Mouse (Mus musculus) lung, postnatal 0 days (tissue): ENCODE measurements around the gene Mrvi1. TPM values are rescaled to one million over a fixed set of nuclear protein-coding genes. Genes with fewer than 3 reads are reported as not detected.
A peak's percentile ranks its signal among the peaks of the same experiment; 100 is the strongest.

ENCODE experiments used
- ATAC-seq: fragments of 200-750 bp; cut with Nextera tagmentation; 2 replicates; pipeline ENCODE4 v1.8.0; 2017; ENCODE audit warnings: moderate library complexity
- DNase-seq: peaks from one replicate; pipeline ENCODE4 v3.0.0-alpha.2; 2016; ENCODE audit warnings: low spot score
- H3K27ac ChIP-seq: fragments of 300-500 bp; sonication (generic); 2 replicates; pipeline ENCODE4 v1.5.1; 2014; ENCODE audit warnings: antibody characterized with exemption, mild to moderate bottlenecking, low read length, mixed read lengths
- H3K27me3 ChIP-seq: fragments of 300-500 bp; sonication (generic); replicated peaks from 2 replicates; pipeline ENCODE4 v1.6.1; 2014; ENCODE audit warnings: low read length, mixed read lengths; ENCODE audit not compliant: insufficient read depth
- H3K36me3 ChIP-seq: fragments of 300-500 bp; sonication (generic); 2 replicates; pipeline ENCODE4 v1.6.1; 2014; ENCODE audit warnings: low read length, mixed read lengths; ENCODE audit not compliant: insufficient read depth
- H3K4me1 ChIP-seq: fragments of 300-500 bp; sonication (generic); 2 replicates; pipeline ENCODE4 v1.6.1; 2014; ENCODE audit warnings: antibody characterized with exemption, low read depth, low read length, mixed read lengths; ENCODE audit not compliant: insufficient read depth
- H3K4me2 ChIP-seq: fragments of 300-500 bp; sonication (generic); replicated peaks from 2 replicates; pipeline ENCODE4 v1.6.1; 2014; ENCODE audit warnings: low read depth, mild to moderate bottlenecking, low read length, moderate library complexity, mixed read lengths
- H3K4me3 ChIP-seq: fragments of 300-500 bp; sonication (generic); 2 replicates; pipeline ENCODE4 v1.5.1; 2014; ENCODE audit warnings: low read depth, low read length
- H3K9ac ChIP-seq: fragments of 300-500 bp; sonication (generic); replicated peaks from 2 replicates; pipeline ENCODE4 v1.6.1; 2014; ENCODE audit warnings: low read depth, mild to moderate bottlenecking
- H3K9me3 ChIP-seq: fragments of 300-500 bp; sonication (generic); 2 replicates; pipeline ENCODE4 v1.6.1; 2016; ENCODE audit warnings: low read length, mixed read lengths
- CTCF ChIP-seq: IDR thresholded peaks from 2 replicates; pipeline ENCODE4 v1.5.1; 2016; ENCODE audit warnings: antibody characterized with exemption, mild to moderate bottlenecking
- EP300 ChIP-seq: IDR thresholded peaks from 2 replicates; pipeline ENCODE4 v1.6.1; 2016; ENCODE audit warnings: antibody characterized with exemption, mild to moderate bottlenecking, control low read depth
- WGBS: fragments of 180-500 bp; shearing (Covaris S2); extraction: QIAGEN DNeasy Blood & Tissue Kit; methylation state at CpG from one replicate; pipeline ENCODE4 v1.1.7; 2014; 5-methylcytosine and 5-hydroxymethylcytosine counted together
- polyA plus RNA-seq: library from polyadenylated mRNA; unstranded; fragments of >200 nt; fragmentation: Nextera tagmentation; extraction: Ambion mirVana; gene quantifications from 2 replicates; pipeline ENCODE4 v1.2.1, GENCODE M21; 2015

Gene Mrvi1
- polyA plus RNA-seq, 1 experiment from 2014 or later: 1.8 TPM

DNA sequence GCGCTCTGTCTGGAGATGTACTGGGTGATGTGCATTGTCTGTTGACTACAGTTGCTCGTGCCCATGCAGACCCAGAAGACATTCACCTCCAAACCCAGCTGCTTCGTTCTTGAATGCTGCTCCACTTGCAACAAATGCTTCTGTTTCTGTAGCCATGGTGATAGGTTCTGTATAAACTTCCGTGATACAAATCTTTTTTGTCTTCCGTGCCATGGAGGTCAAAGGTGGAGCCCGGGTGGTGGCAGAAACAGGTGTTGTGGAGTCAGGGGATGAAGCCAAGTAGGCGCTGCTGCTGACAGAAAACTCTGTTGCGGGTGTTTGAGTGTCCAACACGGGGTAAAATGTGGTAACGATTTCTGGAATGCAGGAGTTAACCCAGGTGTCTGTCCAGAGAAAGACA, 128.7 kb downstream of the Mrvi1 start:
- 44% methylated on average over 10 of the region's 10 CpGs for WGBS
- TF ChIP-seq CTCF (no peak), EP300 (no peak)
- no peak overlapping the region for H3K27ac ChIP-seq

DNA sequence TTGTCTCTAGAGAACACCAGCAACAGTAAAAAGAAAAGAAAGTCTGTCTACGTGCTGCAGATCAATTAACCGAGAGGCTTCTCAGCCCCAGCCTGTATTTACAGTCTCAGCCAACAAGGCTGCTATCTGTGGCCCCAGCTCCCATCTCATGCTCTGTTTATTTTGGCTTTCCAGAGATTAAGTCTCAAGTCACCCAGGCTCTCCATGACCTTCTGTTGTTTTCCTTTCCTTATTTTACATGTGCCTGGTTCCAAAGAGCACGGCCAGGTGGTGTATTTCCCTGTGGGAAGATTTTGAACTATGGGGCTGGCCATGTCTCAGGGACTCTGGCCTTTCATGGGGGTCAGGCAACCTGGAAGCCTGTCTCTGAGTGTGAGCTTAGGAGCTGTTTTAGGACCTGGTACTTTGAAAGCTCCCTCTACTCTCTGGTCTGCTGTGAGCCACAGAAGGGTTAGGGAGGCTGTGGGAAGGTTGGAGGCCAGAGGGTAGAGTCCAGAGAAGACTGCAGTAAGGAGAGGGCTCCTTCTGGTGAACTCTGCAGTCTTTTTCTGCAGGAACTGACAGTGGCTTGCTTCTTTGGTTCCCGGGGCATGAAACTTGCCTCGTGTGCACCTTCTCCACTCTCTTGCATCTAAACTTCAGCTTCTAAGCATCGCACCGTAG, 130.6 kb downstream of the Mrvi1 start:
- Histone ChIP-seq H3K27ac (no peak overlapping the region), H3K4me3 (no peak overlapping the region), H3K4me2 (no peak overlapping the region), H3K27me3 (no peaks in the 10 kb centered on the region), H3K9ac (no peak overlapping the region), H3K36me3 (no peaks in the 10 kb centered on the region), H3K9me3 (no peaks in the 10 kb centered on the region), H3K4me1 (peaks cover 8% of the 10 kb centered on the region; the same call in 1 of the 2 replicates)
- ATAC-seq: no peak
- whole genome bisulfite sequencing: 62% methylated on average over 7 of the region's 7 CpGs
- DNase-seq: no peak
- no peak for TF ChIP-seq EP300
- TF ChIP-seq CTCF: no peak

More for the DNA sequence above, 128.7 kb downstream of the Mrvi1 start:
- Histone ChIP-seq H3K27me3 (no peaks in the 10 kb centered on the region), H3K4me3 (no peak overlapping the region), H3K4me2 (no peak overlapping the region), H3K36me3 (no peaks in the 10 kb centered on the region), H3K4me1 (peaks cover 8% of the 10 kb centered on the region; the same call in 1 of the 2 replicates), H3K9ac (no peak overlapping the region), H3K9me3 (no peaks in the 10 kb centered on the region)
- no peak for ATAC-seq
- no peak for DNase-seq

DNA sequence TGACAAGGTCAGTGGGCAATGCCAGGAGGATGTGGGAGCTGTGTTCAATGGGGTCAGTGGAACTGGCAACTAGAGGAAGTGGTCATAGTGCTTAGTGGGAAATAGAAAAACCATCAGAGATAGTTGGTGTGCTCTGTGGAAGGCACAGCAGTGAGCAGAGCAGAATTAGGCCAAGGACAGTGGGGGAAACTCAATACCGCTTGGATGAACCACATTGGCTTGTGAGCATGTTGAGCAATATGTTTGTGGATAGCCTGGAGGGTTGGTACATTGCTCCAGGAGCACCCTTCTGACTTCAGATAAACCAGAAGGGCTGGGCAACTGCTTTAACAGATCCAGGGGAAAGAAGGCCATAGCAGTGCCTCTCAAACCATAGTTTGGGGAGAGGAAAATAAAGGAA, 133.9 kb downstream of the Mrvi1 start:
- H3K9ac ChIP-seq: no peak overlapping the region
- WGBS: 74% methylated on average over 1 of the region's 1 CpGs
- DNase-seq: no peak
- ATAC-seq: no peak
- H3K36me3 ChIP-seq: no peaks in the 10 kb centered on the region
- H3K9me3 ChIP-seq: no peaks in the 10 kb centered on the region
- no peaks in the 10 kb centered on the region for H3K4me1 ChIP-seq
- H3K4me2 ChIP-seq: no peak overlapping the region
- TF ChIP-seq CTCF: no peak
- no peak for TF ChIP-seq EP300
- H3K4me3 ChIP-seq: no peak overlapping the region
- H3K27ac ChIP-seq: no peak overlapping the region
- no peaks in the 10 kb centered on the region for H3K27me3 ChIP-seq

DNA sequence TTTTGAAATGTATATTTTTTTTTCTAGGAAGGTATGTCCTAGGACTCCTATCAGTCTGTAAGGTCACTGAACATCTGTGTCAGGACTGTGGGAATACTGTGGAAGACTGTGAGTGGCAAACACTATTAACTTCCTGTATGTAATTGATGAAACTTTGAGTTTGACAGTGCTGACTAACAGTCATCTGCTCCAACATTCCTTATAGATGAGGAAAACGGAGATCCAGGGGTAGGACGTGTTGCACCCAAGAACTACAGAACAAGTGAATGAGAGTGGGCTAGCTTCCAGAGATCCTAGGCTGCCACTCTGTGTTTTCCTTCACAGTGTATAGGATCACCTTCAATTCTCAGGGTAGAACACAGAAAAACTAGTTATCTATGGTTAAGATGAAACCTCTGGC, 134.9 kb downstream of the Mrvi1 start:
- 47% methylated on average over 2 of the region's 2 CpGs for WGBS
- no peak for ATAC-seq
- Histone ChIP-seq H3K4me1 (peaks cover 2% of the 10 kb centered on the region; the same call in 1 of the 2 replicates), H3K27me3 (no peaks in the 10 kb centered on the region), H3K9me3 (no peaks in the 10 kb centered on the region), H3K4me3 (no peak overlapping the region), H3K27ac (no peak overlapping the region), H3K9ac (no peak overlapping the region), H3K36me3 (no peaks in the 10 kb centered on the region), H3K4me2 (no peak overlapping the region)
- DNase-seq: no peak
- TF ChIP-seq EP300 (no peak), CTCF (no peak)

DNA sequence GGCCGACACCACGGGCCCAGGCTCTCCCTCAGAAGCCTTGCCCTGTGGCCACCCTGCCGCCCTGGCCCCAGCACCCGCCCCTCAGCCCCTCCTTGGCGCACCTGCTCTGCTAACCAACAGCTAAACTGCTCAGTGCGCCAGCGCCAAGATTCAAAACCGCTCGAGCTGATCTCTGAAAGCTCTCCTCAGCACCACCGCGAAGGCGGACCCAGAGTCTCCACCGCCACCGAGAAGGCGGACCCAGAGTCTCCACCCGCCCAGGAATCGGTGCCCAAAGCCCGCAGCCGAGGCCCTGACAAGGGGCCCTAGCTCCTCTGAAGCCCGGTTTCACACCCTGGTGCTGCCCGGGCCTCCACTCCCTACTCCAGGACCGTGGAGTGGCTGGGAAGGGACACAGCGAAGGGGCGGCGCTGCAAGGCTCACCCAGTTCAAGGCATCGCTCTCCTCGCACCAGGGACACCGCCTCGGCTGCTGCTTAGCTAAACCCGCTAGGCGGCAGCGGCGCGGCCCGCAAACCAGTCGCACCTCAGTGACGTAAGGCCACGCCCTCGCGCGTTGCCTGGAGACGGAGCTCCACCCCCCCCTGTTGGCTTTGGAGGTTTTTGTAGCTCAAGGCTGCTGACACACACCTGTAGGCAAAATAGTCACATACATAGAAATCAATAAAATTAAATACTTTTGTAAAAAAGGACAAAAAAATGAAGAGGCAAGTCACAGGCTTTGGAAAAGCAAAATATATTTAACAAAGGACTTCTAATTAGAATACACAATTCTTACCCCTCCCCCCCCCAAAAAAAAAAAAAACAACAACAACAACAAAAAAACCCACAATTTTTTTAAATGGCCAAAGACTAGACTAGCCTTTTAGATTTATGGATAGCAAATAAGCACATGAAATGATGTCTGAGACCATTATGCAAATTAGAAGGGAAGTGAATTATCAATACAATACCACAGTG, 138.1 kb downstream of the Mrvi1 start, which contains the start of gene Rnf141:
TSS of gene Rnf141 (minus strand) at position 542 of the 959 bp plus-strand sequence.
- Histone ChIP-seq H3K27me3 (no peaks in the 10 kb centered on the region), H3K36me3 (no peaks in the 10 kb centered on the region), H3K9ac (peak within 1 kb of the TSS; percentile 72), H3K9me3 (no peaks in the 10 kb centered on the region), H3K4me1 (peaks cover 5% of the 10 kb centered on the region; the same call in 1 of the 2 replicates), H3K27ac (peak within 1 kb of the TSS; percentile 96), H3K4me2 (peak within 1 kb of the TSS; percentile 79), H3K4me3 (peak within 1 kb of the TSS; percentile 79)
- peak; percentile 96 for DNase-seq
- peak; percentile 91 for ATAC-seq
- TF ChIP-seq CTCF (peak; percentile 83), EP300 (peak; percentile 37; the same call in 1 of the 2 replicates)
- WGBS: 0% methylated on average over 42 of the region's 42 CpGs

DNA sequence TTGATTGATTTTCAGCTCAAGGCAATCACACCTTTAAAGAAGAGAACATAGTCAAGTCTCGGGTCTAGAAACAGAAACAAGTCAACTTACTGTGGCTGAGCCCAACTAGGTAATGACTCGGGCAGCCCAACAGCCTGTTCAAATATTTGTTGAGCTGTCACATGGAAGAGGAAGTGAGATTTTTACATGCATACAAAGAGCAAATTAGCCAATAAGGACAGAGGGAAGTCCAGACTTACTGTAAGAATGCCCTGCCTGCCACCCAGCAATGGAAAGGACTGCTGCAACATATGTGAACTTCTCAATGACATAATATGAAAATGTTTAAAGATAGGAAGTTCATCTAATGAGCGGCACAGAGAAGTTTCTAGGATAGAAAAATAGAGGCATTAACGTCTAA, 141.9 kb downstream of the Mrvi1 start:
- peak; percentile 50 for ATAC-seq

More for the DNA sequence above, 141.9 kb downstream of the Mrvi1 start:
- H3K9ac ChIP-seq: no peak overlapping the region
- no peaks in the 10 kb centered on the region for H3K9me3 ChIP-seq
- H3K36me3 ChIP-seq: 0 out of 2 replicates have a peak, but pooled peaks cover 5% of the 10 kb centered on the region
- DNase-seq: peak; percentile 87
- no peak overlapping the region for H3K4me2 ChIP-seq
- 39% methylated on average over 4 of the region's 4 CpGs for WGBS
- peaks cover 5% of the 10 kb centered on the region; the same call in 1 of the 2 replicates for H3K4me1 ChIP-seq
- H3K4me3 ChIP-seq: no peak overlapping the region
- no peak overlapping the region for H3K27ac ChIP-seq
- TF ChIP-seq EP300 (no peak), CTCF (no peak)
- no peaks in the 10 kb centered on the region for H3K27me3 ChIP-seq
